11 mouse cellular contexts compared by ENCODE assay signal in genomic region chr14:121919752-121920151, GRCm38 (mm10). TPM values are rescaled to one million over a fixed set of nuclear protein-coding genes. Genes with fewer than 3 reads are reported as not detected.
DNase-seq lines count a peak whose midpoint lies in the region; ATAC-seq and TF ChIP-seq lines count a peak whose summit lies in the region.
"Had no signal": no experiment of that assay in that cellular context is flagged by ENCODE, and none has a peak within 500 bp of the region (broad histone marks: within the 10 kb centered on the region; RNA-seq: fewer than 3 reads in every experiment).

No protein-coding gene starts in this region.

- H3K4me1 ChIP-seq in cerebellum, adult 2 months (ENCODE audit: control insufficient read depth, insufficient read depth, low read length): peaks cover 6% of the 10 kb centered on the region
- H3K4me1 ChIP-seq in liver, adult 2 months (ENCODE audit: control insufficient read depth, insufficient read depth, low read length): peaks cover 2% of the 10 kb centered on the region; the same call in 1 of the 2 replicates
- H3K4me1 ChIP-seq in liver, embryonic 12.5 days: 0 out of 2 replicates have a peak, but pooled peaks cover 11% of the 10 kb centered on the region
- H3K4me1 ChIP-seq: embryonic facial prominence, embryonic 15.5 days; hindbrain, embryonic 15.5 days had no signal

- 9% methylated on average over 3 of the region's 3 CpGs for WGBS in cerebellum, adult 2 months
- WGBS in liver, adult 2 months: 31% methylated on average over 3 of the region's 3 CpGs
- WGBS in liver, embryonic 12.5 days (ENCODE audit: insufficient replicate concordance): 31% methylated on average over 3 of the region's 3 CpGs

- H3K9me3 ChIP-seq in liver, embryonic 12.5 days (replicated peaks): no peaks in the 10 kb centered on the region
- H3K9me3 ChIP-seq: embryonic facial prominence, embryonic 15.5 days; hindbrain, embryonic 15.5 days; liver, embryonic 15.5 days had no signal

- TF ChIP-seq POLR2A in cerebellum, adult 2 months (IDR thresholded peaks at IDR 0.05; ENCODE audit: borderline replicate concordance, insufficient read depth, low read length): no peak
- TF ChIP-seq POLR2A in liver, adult 2 months (IDR thresholded peaks at IDR 0.05; ENCODE audit: extremely low read depth, insufficient read depth, low read length): no peak

- H3K4me2 ChIP-seq in liver, embryonic 12.5 days: no peak overlapping the region
- H3K4me2 ChIP-seq: embryonic facial prominence, embryonic 15.5 days; hindbrain, embryonic 15.5 days; liver, embryonic 15.5 days had no signal

- H3K27me3 ChIP-seq in cerebellum, adult 2 months (ENCODE audit: control insufficient read depth, insufficient read depth, low read length): no peaks in the 10 kb centered on the region
- H3K27me3 ChIP-seq in liver, adult 2 months (ENCODE audit: control insufficient read depth, insufficient read depth, low read length): no peaks in the 10 kb centered on the region
- H3K27me3 ChIP-seq in liver, embryonic 12.5 days (replicated peaks): no peaks in the 10 kb centered on the region
- H3K27me3 ChIP-seq: embryonic facial prominence, embryonic 15.5 days; hindbrain, embryonic 15.5 days; liver, embryonic 15.5 days had no signal

- DNase-seq in cerebellum, adult 2 months: peak in 1 of 2 experiments; percentile 14
- DNase-seq in liver, adult 2 months (ENCODE audit: extremely low read depth, low read depth, low spot score): no peak
- DNase-seq in T-cell, adult 2 months (ENCODE audit: low spot score): peak; percentile 69
- DNase-seq in lung, postnatal 36 days: peak; percentile 39
- no peak for DNase-seq in adrenal gland, postnatal 25 days

- no peak overlapping the region for H3K9ac ChIP-seq in liver, adult 2 months (ENCODE audit: low read depth, low read length)
- H3K9ac ChIP-seq in liver, embryonic 12.5 days: no peak overlapping the region
- H3K9ac ChIP-seq: embryonic facial prominence, embryonic 15.5 days; hindbrain, embryonic 15.5 days; liver, embryonic 15.5 days had no signal

- H3K36me3 ChIP-seq in liver, adult 2 months (ENCODE audit: control insufficient read depth, insufficient read depth, low read length): no peaks in the 10 kb centered on the region
- peaks cover 11% of the 10 kb centered on the region for H3K36me3 ChIP-seq in liver, embryonic 12.5 days

- H3K4me3 ChIP-seq in cerebellum, adult 2 months (replicated peaks; ENCODE audit: insufficient read depth, low read depth, low read length): no peak overlapping the region
- H3K4me3 ChIP-seq in liver, adult 2 months (ENCODE audit: insufficient read depth, low read depth, low read length): no peak overlapping the region
- no peak overlapping the region for H3K4me3 ChIP-seq in liver, embryonic 12.5 days
- H3K4me3 ChIP-seq: embryonic facial prominence, embryonic 15.5 days; hindbrain, embryonic 15.5 days; liver, embryonic 15.5 days had no signal

- ATAC-seq in cerebellum, adult (ENCODE audit: insufficient number of reproducible peaks, low FRiP score, low TSS enrichment): no peak
- no peak for ATAC-seq in liver, embryonic 12.5 days
- ATAC-seq in erythroblast, adult 5-6 weeks (replicated peaks; ENCODE audit: low FRiP score, poor library complexity, severe bottlenecking): no peak

- no peak overlapping the region for H3K27ac ChIP-seq in cerebellum, adult 2 months (ENCODE audit: insufficient read depth, low read length)
- H3K27ac ChIP-seq in liver, adult 2 months (replicated peaks; ENCODE audit: insufficient read depth, low read depth, low read length): no peak overlapping the region
- H3K27ac ChIP-seq in liver, embryonic 12.5 days: no peak overlapping the region
- H3K27ac ChIP-seq: embryonic facial prominence, embryonic 15.5 days; hindbrain, embryonic 15.5 days; liver, embryonic 15.5 days had no signal

- TF ChIP-seq CTCF in cerebellum, adult 2 months (IDR thresholded peaks at IDR 0.05; ENCODE audit: borderline replicate concordance, insufficient read depth, low read depth, low read length): peak; percentile 50; the same call in 1 of the 2 replicates
- TF ChIP-seq CTCF in liver, adult 2 months (IDR thresholded peaks at IDR 0.05; ENCODE audit: low read depth, low read length): peak; percentile 46; the same call in 1 of the 2 replicates

- no peaks in the 10 kb centered on the region for H3K79me2 ChIP-seq in liver, adult 2 months (ENCODE audit: control insufficient read depth, insufficient read depth, low read length)

RNA-seq across cellular contexts. Expression of gene Gpr18, which starts 4.2 kb away (rescaled TPM):
- polyA plus RNA-seq in cerebellum, adult 2 months (2012; rRNA removed): 0.06 TPM in 1 of 2 replicates, not detected in the other
- 0.34 and 0.37 TPM in 2 replicates for total RNA-seq in liver, adult 2 months (2014; rRNA removed)
- polyA plus RNA-seq in liver, adult 2 months (2012; rRNA removed): 0.26 and 0.93 TPM in 2 replicates
- polyA plus RNA-seq in liver, embryonic 12.5 days (2016; fragmentation: Nextera tagmentation; extraction: Ambion mirVana): 0.08 TPM in 1 of 2 replicates, not detected in the other
- 0.27 TPM in 1 of 2 replicates, not detected in the other for total RNA-seq in adrenal gland, postnatal 25 days (2021)
- 0.63 TPM in 1 of 2 replicates, not detected in the other for total RNA-seq in erythroblast, adult 5-6 weeks (2015; ENCODE audit: low replicate concordance)
- total RNA-seq in erythroblast, adult 5-6 weeks (2017; ENCODE audit: low replicate concordance): 0.42 and 0.51 TPM in 2 replicates

RNA-seq across cellular contexts. Expression of gene Ubac2, which starts 41.3 kb away (rescaled TPM):
- 44.4 and 45.6 TPM in 2 replicates for polyA plus RNA-seq in cerebellum, adult 2 months (2012; rRNA removed)
- 20.3 and 25.8 TPM in 2 replicates for total RNA-seq in liver, adult 2 months (2014; rRNA removed)
- 43.5 and 49.4 TPM in 2 replicates for polyA plus RNA-seq in liver, adult 2 months (2012; rRNA removed)
- 25.5 and 29.2 TPM in 2 replicates for polyA plus RNA-seq in liver, embryonic 12.5 days (2016; fragmentation: Nextera tagmentation; extraction: Ambion mirVana)
- 29.4 and 33.2 TPM in 2 replicates for total RNA-seq in adrenal gland, postnatal 25 days (2021)
- total RNA-seq in erythroblast, adult 5-6 weeks (2015; ENCODE audit: low replicate concordance): 4.6 and 5.8 TPM in 2 replicates
- total RNA-seq in erythroblast, adult 5-6 weeks (2017; ENCODE audit: low replicate concordance): 3.9 and 7.7 TPM in 2 replicates

RNA-seq across cellular contexts. Expression of gene Gpr183, which starts 45.2 kb away (rescaled TPM):
- polyA plus RNA-seq in cerebellum, adult 2 months (2012; rRNA removed): 0.33 and 0.52 TPM in 2 replicates
- 0.37 and 0.67 TPM in 2 replicates for total RNA-seq in liver, adult 2 months (2014; rRNA removed)
- 0.17 and 0.26 TPM in 2 replicates for polyA plus RNA-seq in liver, adult 2 months (2012; rRNA removed)
- polyA plus RNA-seq in liver, embryonic 12.5 days (2016; fragmentation: Nextera tagmentation; extraction: Ambion mirVana): 1.8 and 2.1 TPM in 2 replicates
- total RNA-seq in adrenal gland, postnatal 25 days (2021): 0.67 and 0.91 TPM in 2 replicates
- total RNA-seq in erythroblast, adult 5-6 weeks (2015; ENCODE audit: low replicate concordance): 0.19 and 1.7 TPM in 2 replicates
- 0.98 and 2.3 TPM in 2 replicates for total RNA-seq in erythroblast, adult 5-6 weeks (2017; ENCODE audit: low replicate concordance)

Comparison
In these comparisons a context has a peak if more than half of its experiments do, and no peak if none do; other contexts are left out.
1. DNase-seq: peak in T-cell, adult 2 months (single experiment) and lung, postnatal 36 days (single experiment); none in liver, adult 2 months (single experiment) and adrenal gland, postnatal 25 days (single experiment).